23 mouse cellular contexts compared by ENCODE assay signal in genomic region chr16:22563594-22563993, GRCm38 (mm10).
"Had no signal": no experiment of that assay in that cellular context is flagged by ENCODE, and none has a peak within 500 bp of the region (broad histone marks: within the 10 kb centered on the region; RNA-seq: fewer than 3 reads in every experiment).

No protein-coding gene starts in this region.

- H3K9me3 ChIP-seq: limb, embryonic 10.5 days; limb, embryonic 13.5 days; liver, embryonic 12.5 days; liver, embryonic 15.5 days; lung, embryonic 15.5 days; megakaryocyte, embryonic 14.5 days; midbrain, embryonic 10.5 days; midbrain, embryonic 13.5 days; neural tube, embryonic 13.5 days; stomach, embryonic 15.5 days had no signal

- H3K27ac ChIP-seq: kidney, postnatal 0 days; limb, embryonic 10.5 days; limb, embryonic 13.5 days; liver, embryonic 12.5 days; liver, embryonic 15.5 days; lung, embryonic 15.5 days; midbrain, embryonic 10.5 days; midbrain, embryonic 13.5 days; neural tube, embryonic 13.5 days; stomach, embryonic 15.5 days had no signal

- H3K4me2 ChIP-seq: limb, embryonic 13.5 days; liver, embryonic 12.5 days; liver, embryonic 15.5 days; lung, embryonic 15.5 days; midbrain, embryonic 13.5 days; neural tube, embryonic 13.5 days; stomach, embryonic 15.5 days had no signal

- H3K4me3 ChIP-seq: layer of hippocampus, adult 2 months; limb, embryonic 10.5 days; limb, embryonic 13.5 days; liver, embryonic 12.5 days; liver, embryonic 15.5 days; lung, embryonic 15.5 days; megakaryocyte, embryonic 14.5 days; midbrain, embryonic 10.5 days; midbrain, embryonic 13.5 days; myocyte; neural tube, embryonic 13.5 days; stomach, embryonic 15.5 days had no signal

- H3K9ac ChIP-seq: limb, embryonic 13.5 days; liver, embryonic 12.5 days; liver, embryonic 15.5 days; lung, embryonic 15.5 days; midbrain, embryonic 13.5 days; neural tube, embryonic 13.5 days; stomach, embryonic 15.5 days had no signal

- DNase-seq: layer of hippocampus, adult 9-11 months; liver; lung, adult 18-20 months; lung, postnatal 10 days; lung, postnatal 36 days; retina, postnatal 1 day; right cerebral cortex, postnatal 25 days; spleen, adult 18-20 months; thymus, postnatal 25 days had no signal

- ATAC-seq: liver, embryonic 12.5 days; midbrain, embryonic 16.5 days had no signal

- H3K4me1 ChIP-seq: limb, embryonic 10.5 days; limb, embryonic 13.5 days; liver, embryonic 12.5 days; liver, embryonic 15.5 days; lung, embryonic 15.5 days; megakaryocyte, embryonic 14.5 days; midbrain, embryonic 10.5 days; midbrain, embryonic 13.5 days; neural tube, embryonic 13.5 days; stomach, embryonic 15.5 days had no signal

- H3K27me3 ChIP-seq: limb, embryonic 13.5 days; liver, embryonic 12.5 days; liver, embryonic 15.5 days; lung, embryonic 15.5 days; megakaryocyte, embryonic 14.5 days; midbrain, embryonic 13.5 days; stomach, embryonic 15.5 days had no signal

- H3K36me3 ChIP-seq: limb, embryonic 10.5 days; limb, embryonic 13.5 days; liver, embryonic 12.5 days; liver, embryonic 15.5 days; lung, embryonic 15.5 days; midbrain, embryonic 10.5 days; midbrain, embryonic 13.5 days; neural tube, embryonic 13.5 days; stomach, embryonic 15.5 days had no signal
